Mouse (Mus musculus): ENCODE measurements around the gene Cypt3.

Cypt3 gene

DNA sequence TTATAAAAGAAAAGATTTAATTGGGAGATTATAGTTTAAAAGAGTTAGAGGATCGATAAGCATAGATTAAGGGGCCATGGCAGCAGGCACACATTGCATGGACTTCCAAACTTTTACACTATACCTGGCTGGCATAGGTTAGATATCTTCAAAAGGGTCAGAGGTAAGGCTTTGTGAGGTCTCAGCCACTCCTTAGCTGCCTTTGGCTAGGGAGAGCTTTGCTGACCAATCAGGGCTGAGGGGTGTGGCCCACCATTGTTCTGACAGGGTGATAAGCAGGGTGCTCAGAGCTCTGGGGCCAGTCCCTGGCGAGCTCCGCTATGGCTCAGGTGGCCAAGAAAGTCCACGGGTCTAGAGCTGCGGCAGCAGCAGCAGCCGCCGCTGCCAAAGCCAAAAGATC, at the start of gene Cypt3:
Cypt3 (plus strand) TSS at position 301 of the 400 bp plus-strand sequence.
- in situ Hi-C loops (cut with MboI, MseI): no loop called here

DNA sequence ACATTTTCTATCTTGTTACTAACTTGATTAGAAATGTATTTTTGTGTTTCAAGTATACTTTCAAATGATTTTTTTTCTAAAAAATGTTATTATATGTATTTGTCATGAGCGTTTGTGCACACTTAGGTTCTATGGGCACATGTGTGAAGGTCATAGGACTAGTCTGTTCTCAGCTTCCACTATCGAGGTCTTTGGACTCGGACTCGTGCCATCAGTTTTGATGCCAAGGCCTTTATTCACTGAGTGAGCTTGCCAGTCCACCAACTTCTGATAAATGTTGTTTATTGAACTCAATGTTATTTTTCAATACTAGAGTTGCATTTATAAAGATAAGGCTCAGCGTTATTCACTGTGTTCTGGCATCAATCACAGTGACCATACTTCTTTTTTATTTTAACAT, 42.9 kb upstream of the Cypt3 start:
- in situ Hi-C loops (cut with MboI, MseI): no loop called here

DNA sequence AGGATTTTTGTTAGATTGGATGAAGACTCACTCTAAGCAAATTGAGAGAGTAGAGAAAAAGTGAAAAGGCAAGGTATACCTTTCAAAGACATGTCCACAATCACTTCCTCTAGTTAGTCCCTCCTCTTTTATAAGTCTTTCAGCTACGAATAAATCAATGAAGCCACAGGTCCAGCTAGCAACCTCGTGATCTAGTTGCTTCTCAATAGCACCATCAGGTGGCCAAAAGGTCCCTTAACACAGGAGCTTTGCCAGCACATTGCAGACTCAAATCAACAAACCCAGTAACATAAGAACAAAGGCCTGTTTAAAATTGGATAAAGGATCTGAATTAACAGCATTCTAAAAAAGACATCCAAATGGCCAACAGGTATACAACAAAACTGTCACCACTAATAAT, 30.0 kb upstream of the Cypt3 start:
- in situ Hi-C loops (cut with MboI, MseI): loop anchor here (25.0 kb wide), 1 partner anchor 841 kb away; no protein-coding TSS in a partner anchor

GRCm38 (mm10) chrX:153556634-153557033, 1.8 kb upstream of the Cypt3 start:
- in situ Hi-C loops (cut with MboI, MseI): no loop called here

DNA sequence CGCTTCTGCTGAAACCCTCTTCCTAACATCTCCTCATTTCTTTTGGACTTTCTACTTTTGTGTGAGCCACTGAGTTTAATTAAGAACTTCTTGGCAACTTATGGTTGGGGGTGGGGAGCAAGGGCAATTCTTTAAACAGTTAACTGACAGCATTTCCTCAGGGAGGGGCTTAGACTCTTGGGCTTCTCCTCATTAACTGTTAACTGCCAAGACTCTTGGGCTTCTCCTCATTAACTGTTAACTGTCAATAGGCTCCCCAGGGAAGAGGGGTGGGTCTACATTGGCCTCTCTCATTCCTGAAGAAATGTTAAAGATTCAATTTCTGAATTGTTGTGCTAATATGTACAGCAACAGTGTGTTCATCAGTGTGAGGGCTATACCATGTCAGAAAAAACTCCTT, 6.3 kb downstream of the Cypt3 start:
- in situ Hi-C loops (cut with MboI, MseI): no loop called here

DNA sequence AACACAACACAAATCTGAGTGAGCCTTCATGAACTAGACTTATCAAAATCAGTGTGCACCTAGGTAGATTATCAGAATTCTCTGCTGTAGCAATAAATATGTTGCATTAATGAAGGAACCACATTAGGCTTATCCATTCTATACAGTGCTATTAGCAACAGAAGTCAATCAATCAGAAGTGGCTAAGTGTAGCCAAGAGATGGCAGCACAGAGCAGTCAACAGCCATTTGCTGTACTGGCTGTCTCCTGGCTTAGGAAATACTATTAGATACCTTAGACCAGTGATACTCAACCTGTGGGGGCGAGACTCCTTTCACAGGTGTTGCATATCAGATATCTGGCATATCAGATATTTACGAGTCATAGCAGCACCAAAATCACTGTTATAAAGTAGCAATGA, 41.2 kb downstream of the Cypt3 start:
- in situ Hi-C loops (cut with MboI, MseI): no loop called here

Data from regulatory T cell (primary cell).